Comparison of ENCODE assay signal across 8 mouse cellular contexts in genomic region chr12:110736641-110737040, GRCm38 (mm10). TPM values are rescaled to one million over a fixed set of nuclear protein-coding genes. Genes with fewer than 3 reads are reported as not detected.
DNase-seq lines count a peak whose midpoint lies in the region; ATAC-seq and TF ChIP-seq lines count a peak whose summit lies in the region.

No protein-coding gene starts in this region.

- DNase-seq in cerebellum, adult 9-10 months = peak; percentile 41
- no peak for DNase-seq in cerebellum, adult 8-10 months
- peak; percentile 33 for DNase-seq in thymus, postnatal 4 days
- DNase-seq in thymus, postnatal 10 days (ENCODE audit: low spot score in 2 of 2) = no peak
- DNase-seq in limb, embryonic 14.5 days (ENCODE audit: low spot score) = peak; percentile 45
- DNase-seq in stomach, postnatal 0 days (ENCODE audit: low spot score) = no peak
- no peak for DNase-seq in yolk sac, embryonic 10.5 days (ENCODE audit: low spot score)
- no peak for DNase-seq in urinary bladder, postnatal 4 days (ENCODE audit: low spot score in 2 of 2)

- no peak for ATAC-seq in limb, embryonic 14.5 days (ENCODE audit: low FRiP score, low read depth)
- ATAC-seq in stomach, postnatal 0 days (ENCODE audit: low FRiP score, low TSS enrichment) = no peak

- TF ChIP-seq POLR2A in limb, embryonic 14.5 days (IDR thresholded peaks at IDR 0.05; ENCODE audit: borderline replicate concordance, extremely low read depth, insufficient read depth, insufficient read length) = no peak

- peak; percentile 15; the same call in 1 of the 2 replicates for TF ChIP-seq CTCF in stomach, postnatal 0 days (IDR thresholded peaks at IDR 0.05; ENCODE audit: low read depth)

- 7% methylated on average over 4 of the region's 4 CpGs for WGBS in limb, embryonic 14.5 days
- 6% methylated on average over 4 of the region's 4 CpGs for WGBS in stomach, postnatal 0 days

- 0 out of 2 replicates have a peak, but pooled peaks cover 2% of the 10 kb centered on the region for H3K36me3 ChIP-seq in limb, embryonic 14.5 days (ENCODE audit: control insufficient read depth, insufficient read depth, low read length)
- no peaks in the 10 kb centered on the region for H3K36me3 ChIP-seq in stomach, postnatal 0 days (ENCODE audit: control insufficient read depth, insufficient read depth, low read length)

- TF ChIP-seq EP300 in stomach, postnatal 0 days (optimal IDR thresholded peaks at IDR 0.05) = no peak

- peak overlapping the region; percentile 98 for H3K4me3 ChIP-seq in limb, embryonic 14.5 days (replicated peaks; ENCODE audit: low read length)
- H3K4me3 ChIP-seq in stomach, postnatal 0 days (ENCODE audit: low read depth, low read length) = peak overlapping the region; percentile 100

- peaks cover 9% of the 10 kb centered on the region for H3K4me1 ChIP-seq in limb, embryonic 14.5 days (ENCODE audit: control insufficient read depth, insufficient read depth, low read length)
- peaks cover 7% of the 10 kb centered on the region for H3K4me1 ChIP-seq in stomach, postnatal 0 days (replicated peaks; ENCODE audit: control insufficient read depth, insufficient read depth)

- no peak overlapping the region for H3K9ac ChIP-seq in limb, embryonic 14.5 days (ENCODE audit: low read depth, low read length, severe bottlenecking)
- H3K9ac ChIP-seq in stomach, postnatal 0 days (ENCODE audit: low read length) = no peak overlapping the region

- H3K4me2 ChIP-seq in limb, embryonic 14.5 days (replicated peaks; ENCODE audit: low read depth, low read length, severe bottlenecking) = peak overlapping the region; percentile 71
- H3K4me2 ChIP-seq in stomach, postnatal 0 days (replicated peaks; ENCODE audit: low read depth) = peak overlapping the region; percentile 85

- H3K27me3 ChIP-seq in limb, embryonic 14.5 days (ENCODE audit: control insufficient read depth, insufficient read depth, low read length) = no peaks in the 10 kb centered on the region
- no peaks in the 10 kb centered on the region for H3K27me3 ChIP-seq in stomach, postnatal 0 days (ENCODE audit: control insufficient read depth, insufficient read depth, low read length)

- no peak overlapping the region for H3K27ac ChIP-seq in limb, embryonic 14.5 days (replicated peaks; ENCODE audit: low read depth, low read length)
- H3K27ac ChIP-seq in stomach, postnatal 0 days (replicated peaks) = peak overlapping the region; percentile 61; the same call in 1 of the 2 replicates

- H3K9me3 ChIP-seq in limb, embryonic 14.5 days (ENCODE audit: control insufficient read depth, low read length) = no peaks in the 10 kb centered on the region
- H3K9me3 ChIP-seq in stomach, postnatal 0 days (ENCODE audit: control insufficient read depth, low read length) = no peaks in the 10 kb centered on the region

RNA-seq across cellular contexts. Expression of gene Wdr20, which starts 1.1 kb away (rescaled TPM):
- 27.9 and 30.9 TPM in 2 replicates for polyA plus RNA-seq in limb, embryonic 14.5 days (2012; rRNA removed)
- polyA plus RNA-seq in limb, embryonic 14.5 days (2014; fragmentation: Nextera tagmentation; extraction: Ambion mirVana) = 20.4 and 25.9 TPM in 2 replicates
- polyA plus RNA-seq in stomach, postnatal 0 days (2015; fragmentation: Nextera tagmentation; extraction: Ambion mirVana) = 12.8 and 14.0 TPM in 2 replicates

RNA-seq across cellular contexts. Expression of gene Hsp90aa1, which starts 34.1 kb away (rescaled TPM):
- 164 and 169 TPM in 2 replicates for polyA plus RNA-seq in limb, embryonic 14.5 days (2012; rRNA removed)
- polyA plus RNA-seq in limb, embryonic 14.5 days (2014; fragmentation: Nextera tagmentation; extraction: Ambion mirVana) = 633 and 664 TPM in 2 replicates
- polyA plus RNA-seq in stomach, postnatal 0 days (2015; fragmentation: Nextera tagmentation; extraction: Ambion mirVana) = 286 and 326 TPM in 2 replicates

RNA-seq across cellular contexts. Expression of gene 1700001K19Rik, which starts 54.2 kb away (rescaled TPM):
- not detected in 2 replicates for polyA plus RNA-seq in limb, embryonic 14.5 days (2012; rRNA removed)
- 0.19 and 0.50 TPM in 2 replicates for polyA plus RNA-seq in limb, embryonic 14.5 days (2014; fragmentation: Nextera tagmentation; extraction: Ambion mirVana)
- polyA plus RNA-seq in stomach, postnatal 0 days (2015; fragmentation: Nextera tagmentation; extraction: Ambion mirVana) = not detected in 2 replicates

Comparison
In these comparisons a context has a peak if more than half of its experiments do, and no peak if none do; other contexts are left out.
1. DNase-seq: peak in cerebellum, adult 9-10 months (single experiment), thymus, postnatal 4 days (single experiment) and limb, embryonic 14.5 days (single experiment); none in cerebellum, adult 8-10 months (single experiment), thymus, postnatal 10 days (0 of 2), stomach, postnatal 0 days (single experiment), yolk sac, embryonic 10.5 days (single experiment) and urinary bladder, postnatal 4 days (0 of 2).